Mouse (Mus musculus): ENCODE measurements around the gene Myb.

DNA sequence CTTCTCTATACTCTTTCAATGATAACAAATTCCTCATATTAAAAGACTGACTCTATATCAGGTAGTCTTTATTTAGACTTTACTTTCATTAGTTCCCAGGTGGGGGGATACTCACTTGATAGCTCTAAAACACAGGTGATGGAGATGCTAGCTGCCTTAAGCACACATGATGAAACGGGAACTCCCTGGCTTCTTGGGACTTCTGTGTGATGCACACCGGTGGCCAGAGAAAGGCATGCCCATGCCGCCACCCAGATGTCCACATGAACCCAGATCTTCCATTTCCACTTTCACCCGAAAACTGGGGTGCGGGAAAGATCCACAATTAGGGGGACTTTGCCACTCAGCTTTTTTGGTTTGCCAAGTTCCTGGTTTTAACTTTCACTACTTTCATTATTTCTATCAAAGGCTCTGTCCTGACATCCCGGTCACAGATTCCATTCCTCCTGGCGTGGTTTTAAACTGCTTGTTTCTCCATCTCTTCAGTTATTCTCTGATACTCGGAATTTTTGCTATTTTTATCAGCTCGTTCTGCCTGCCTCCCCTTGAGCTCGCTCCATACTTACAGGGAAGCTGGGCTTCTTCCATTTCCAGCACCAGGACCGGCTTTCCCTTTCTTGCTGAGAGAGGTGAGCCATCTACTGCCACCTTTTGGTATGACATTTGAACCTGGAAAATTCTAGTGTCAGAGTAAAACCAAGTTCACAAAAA is 27.9 kb upstream of the Myb start:
- TF ChIP-seq POLR2A (IDR thresholded peaks at IDR 0.05; ENCODE audit: low read depth, low read length) (no peak), CTCF (IDR thresholded peaks at IDR 0.05; ENCODE audit: extremely low read depth, insufficient read length, insufficient replicate concordance, low read depth, low read length) (peak; percentile 63; the same call in 1 of the 2 replicates)
